Mouse (Mus musculus) testis, adult 2 months (tissue): ENCODE data around the gene Lrmda. TPM values are rescaled to one million over a fixed set of nuclear protein-coding genes. Genes with fewer than 3 reads are reported as not detected.

ENCODE experiments used
- H3K27ac ChIP-seq: fragments of 200-500 bp; 2 replicates; pipeline ENCODE4 v1.5.1; 2012; ENCODE audit warnings: low read depth, low read length; ENCODE audit not compliant: control insufficient read depth, insufficient read depth
- H3K27me3 ChIP-seq: fragments of 200-500 bp; 2 replicates; pipeline ENCODE4 v1.6.1; 2012; ENCODE audit warnings: mild to moderate bottlenecking, low read length, moderate library complexity; ENCODE audit not compliant: control insufficient read depth, insufficient read depth
- H3K36me3 ChIP-seq: fragments of 200-500 bp; 2 replicates; pipeline ENCODE4 v1.6.1; 2012; ENCODE audit warnings: mild to moderate bottlenecking, low read length; ENCODE audit not compliant: control insufficient read depth, insufficient read depth
- H3K4me1 ChIP-seq: fragments of 200-500 bp; 2 replicates; pipeline ENCODE4 v1.6.1; 2012; ENCODE audit warnings: low read length; ENCODE audit not compliant: control insufficient read depth, insufficient read depth
- H3K4me3 ChIP-seq: fragments of 200-500 bp; 2 replicates; pipeline ENCODE4 v1.5.1; 2012; ENCODE audit warnings: low read depth, mild to moderate bottlenecking, low read length, moderate library complexity, mixed read lengths; ENCODE audit not compliant: control insufficient read depth
- CTCF ChIP-seq: fragments of 200-500 bp; IDR thresholded peaks from 2 replicates; pipeline ENCODE4 v1.5.1; 2012; ENCODE audit warnings: low read depth, mild to moderate bottlenecking, inconsistent platforms, low read length, moderate library complexity; ENCODE audit not compliant: control insufficient read depth, insufficient read depth, insufficient replicate concordance
- POLR2A ChIP-seq: fragments of 200-500 bp; IDR thresholded peaks from 2 replicates; pipeline ENCODE4 v1.6.1; 2012; ENCODE audit warnings: low read depth, mild to moderate bottlenecking, inconsistent platforms, low read length, moderate library complexity; ENCODE audit not compliant: control insufficient read depth
- polyA plus RNA-seq: library from polyadenylated mRNA; depleted of rRNA; stranded (reverse); fragments of >200 nt; gene quantifications from 2 replicates; pipeline ENCODE4 v1.2.3, GENCODE M21; 2012

Gene Lrmda
- polyA plus RNA-seq, 1 experiment = 2.1 TPM

- Histone ChIP-seq H3K27me3 (no peaks in the 10 kb centered on the region), H3K36me3 (no peaks in the 10 kb centered on the region), H3K4me1 (no peaks in the 10 kb centered on the region), H3K27ac (no peak overlapping the region), H3K4me3 (no peak overlapping the region)
- TF ChIP-seq CTCF (no peak), POLR2A (no peak)
Observed at GRCm38 (mm10) chr14:22936701-22937100, 917.2 kb downstream of the Lrmda start.

DNA sequence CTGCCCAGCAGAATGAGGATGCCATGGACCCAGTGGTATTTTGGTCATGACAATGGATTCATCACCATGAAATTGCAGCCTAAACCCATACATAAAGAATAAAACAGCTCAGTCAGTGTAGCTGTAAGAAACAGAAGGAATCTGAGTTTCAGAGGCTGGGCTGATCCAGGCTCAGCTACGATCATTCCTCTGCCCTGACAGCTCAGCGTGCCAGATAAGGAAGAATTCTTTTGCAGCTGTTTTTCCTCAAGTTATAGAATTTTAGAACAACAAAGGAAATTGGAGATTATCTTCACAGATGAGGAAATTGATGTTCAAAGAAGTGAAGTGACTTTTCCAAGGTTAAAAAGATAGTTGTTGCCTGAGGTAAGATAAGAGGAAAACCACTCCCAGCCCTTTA, 921.1 kb downstream of the Lrmda start:
- Histone ChIP-seq H3K27me3 (no peaks in the 10 kb centered on the region), H3K27ac (no peak overlapping the region), H3K4me3 (no peak overlapping the region), H3K36me3 (no peaks in the 10 kb centered on the region), H3K4me1 (no peaks in the 10 kb centered on the region)
- TF ChIP-seq POLR2A = no peak
- no peak for TF ChIP-seq CTCF

DNA sequence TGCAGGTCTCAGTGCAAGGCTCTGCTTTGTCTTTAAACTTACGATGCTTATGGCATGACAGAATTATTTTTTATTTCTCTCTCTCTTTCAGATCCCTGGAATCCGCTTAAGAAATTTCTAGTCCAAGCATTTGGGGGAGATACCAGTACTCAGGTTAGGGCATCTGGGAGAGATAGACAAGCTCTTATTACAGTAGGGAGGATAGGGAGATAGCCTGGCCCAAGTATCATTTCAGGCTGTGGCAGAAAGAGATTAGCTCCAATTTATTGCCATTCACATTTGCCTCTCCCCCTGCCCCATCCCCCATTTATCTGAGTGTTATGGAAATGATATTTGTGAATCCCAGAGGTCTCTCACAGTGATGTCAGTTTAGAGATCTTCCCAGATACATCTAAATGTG, 923.1 kb downstream of the Lrmda start:
- H3K4me1 ChIP-seq = no peaks in the 10 kb centered on the region
- no peak overlapping the region for H3K4me3 ChIP-seq
- H3K27ac ChIP-seq = no peak overlapping the region
- H3K36me3 ChIP-seq = no peaks in the 10 kb centered on the region
- H3K27me3 ChIP-seq = no peaks in the 10 kb centered on the region
- TF ChIP-seq CTCF = no peak
- no peak for TF ChIP-seq POLR2A

GRCm38 (mm10) chr14:22949466-22949865, 930.0 kb downstream of the Lrmda start:
- TF ChIP-seq POLR2A = no peak
- TF ChIP-seq CTCF = no peak
- H3K27ac ChIP-seq = no peak overlapping the region

DNA sequence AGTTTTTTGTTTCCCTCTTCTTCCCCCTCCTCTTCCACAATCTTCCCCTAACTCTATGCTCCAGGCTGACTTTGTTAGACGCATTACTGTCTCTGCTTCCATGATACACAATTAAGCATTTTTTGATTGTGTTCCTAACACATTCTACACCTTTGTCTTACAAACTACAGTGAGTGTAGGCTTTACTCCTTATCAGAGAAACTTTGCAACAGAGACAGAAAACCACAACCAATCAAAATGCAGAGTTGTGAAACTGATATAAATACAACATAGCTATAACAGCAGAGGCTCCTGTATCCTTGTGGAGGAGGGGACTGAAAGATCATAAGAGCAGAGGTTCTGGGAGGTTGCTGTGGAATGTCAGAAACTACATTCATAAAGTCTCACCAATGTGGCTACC, 933.5 kb downstream of the Lrmda start:
- H3K36me3 ChIP-seq = no peaks in the 10 kb centered on the region
- no peak overlapping the region for H3K27ac ChIP-seq
- H3K4me1 ChIP-seq = no peaks in the 10 kb centered on the region
- no peak overlapping the region for H3K4me3 ChIP-seq
- TF ChIP-seq CTCF (no peak), POLR2A (no peak)
- H3K27me3 ChIP-seq = no peaks in the 10 kb centered on the region

More at GRCm38 (mm10) chr14:22949466-22949865, 930.0 kb downstream of the Lrmda start:
- Histone ChIP-seq H3K27me3 (no peaks in the 10 kb centered on the region), H3K36me3 (no peaks in the 10 kb centered on the region), H3K4me1 (no peaks in the 10 kb centered on the region), H3K4me3 (no peak overlapping the region)

DNA sequence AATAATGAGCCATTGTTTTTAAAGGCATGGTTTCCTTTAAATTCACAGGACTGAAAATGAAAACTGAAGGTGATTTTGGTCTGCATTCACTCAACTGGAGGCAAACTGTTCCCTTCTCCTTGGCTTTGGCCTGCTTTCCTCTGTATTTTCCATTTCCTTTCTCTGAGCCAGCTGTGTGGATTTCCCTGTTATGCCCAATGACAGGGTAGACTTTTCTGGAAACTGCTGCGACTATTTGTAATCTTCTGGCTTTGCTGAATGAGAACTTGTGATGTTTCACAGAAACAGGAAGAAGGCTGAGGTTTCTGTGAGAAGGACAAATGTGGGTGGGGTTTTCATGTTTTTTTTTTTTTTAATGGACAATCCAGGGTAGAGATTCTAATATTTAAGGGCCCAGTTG, 940.7 kb downstream of the Lrmda start:
- Histone ChIP-seq H3K36me3 (no peaks in the 10 kb centered on the region), H3K27me3 (no peaks in the 10 kb centered on the region), H3K27ac (no peak overlapping the region), H3K4me3 (no peak overlapping the region), H3K4me1 (no peaks in the 10 kb centered on the region)
- TF ChIP-seq CTCF (no peak), POLR2A (no peak)

DNA sequence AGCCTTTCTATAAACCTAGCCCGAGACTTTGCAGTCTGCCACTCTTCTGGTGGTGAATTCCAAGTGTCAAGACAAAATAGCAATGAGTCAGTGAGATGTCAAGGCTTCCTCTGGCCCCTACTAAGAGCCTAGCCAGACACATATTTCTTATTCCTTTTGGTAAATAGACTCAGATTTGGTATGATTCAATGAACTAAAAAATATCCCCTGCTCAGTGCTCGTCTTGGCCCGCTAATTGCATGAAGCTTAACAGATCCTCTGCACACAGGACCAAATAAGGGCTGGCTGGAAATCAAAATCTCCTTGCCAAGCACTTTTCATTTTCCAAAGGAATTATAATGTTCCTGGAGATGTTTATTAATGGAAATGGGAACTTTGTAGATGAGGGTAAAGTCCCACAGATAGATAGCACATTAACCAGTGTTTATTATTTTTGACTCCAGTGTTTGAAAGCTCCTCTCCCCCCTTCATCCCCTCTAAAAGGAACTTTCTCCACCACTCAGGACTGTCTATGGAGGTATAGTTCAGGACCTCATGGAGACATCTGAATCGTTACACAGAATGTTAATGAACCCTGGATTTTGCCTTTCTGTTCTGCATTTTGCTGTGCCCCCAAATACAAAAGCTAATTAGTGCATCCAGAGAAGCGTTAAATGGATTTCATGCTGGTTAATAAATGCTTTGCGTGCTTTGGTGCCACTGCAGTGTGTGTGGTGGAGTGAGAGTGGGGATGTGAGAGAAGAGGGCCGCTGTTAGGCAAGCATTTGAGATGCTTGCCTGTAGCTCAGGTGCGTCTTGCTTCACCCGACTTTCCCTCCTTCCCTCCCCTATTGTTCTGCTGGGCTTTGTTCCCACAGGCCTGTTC, 945.5 kb downstream of the Lrmda start:
- Histone ChIP-seq H3K4me1 (no peaks in the 10 kb centered on the region), H3K4me3 (no peak overlapping the region), H3K27me3 (no peaks in the 10 kb centered on the region), H3K27ac (no peak overlapping the region), H3K36me3 (no peaks in the 10 kb centered on the region)
- TF ChIP-seq CTCF (no peak), POLR2A (no peak)

GRCm38 (mm10) chr14:22968705-22969104, 949.2 kb downstream of the Lrmda start:
- no peaks in the 10 kb centered on the region for H3K27me3 ChIP-seq
- no peak for TF ChIP-seq CTCF
- no peak for TF ChIP-seq POLR2A
- no peak overlapping the region for H3K4me3 ChIP-seq
- H3K36me3 ChIP-seq = no peaks in the 10 kb centered on the region
- no peak overlapping the region for H3K27ac ChIP-seq
- H3K4me1 ChIP-seq = no peaks in the 10 kb centered on the region
